Mouse (Mus musculus): Measurements from ENCODE around the gene Serpine1.

The Serpine1 gene

DNA sequence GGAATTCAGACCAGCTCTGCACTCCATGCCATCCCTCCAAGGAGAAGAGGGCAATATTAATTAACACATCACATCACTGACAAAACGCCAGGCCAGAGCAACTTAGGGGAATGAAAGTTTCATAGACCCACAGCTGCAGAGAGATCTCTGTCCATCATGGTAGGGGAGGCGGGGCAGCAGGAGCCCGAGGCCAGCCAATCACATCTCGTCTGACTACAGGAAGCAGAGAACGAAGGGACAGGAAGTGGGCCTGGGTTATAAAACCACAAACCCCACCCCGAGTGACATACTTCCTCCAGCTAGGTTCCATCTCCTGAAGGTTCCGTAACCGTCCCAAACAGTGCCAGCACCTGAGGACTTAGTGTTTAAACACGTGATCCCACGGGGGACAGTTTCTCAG is 23.1 kb upstream of the Serpine1 start:
- no peak for DNase-seq

DNA sequence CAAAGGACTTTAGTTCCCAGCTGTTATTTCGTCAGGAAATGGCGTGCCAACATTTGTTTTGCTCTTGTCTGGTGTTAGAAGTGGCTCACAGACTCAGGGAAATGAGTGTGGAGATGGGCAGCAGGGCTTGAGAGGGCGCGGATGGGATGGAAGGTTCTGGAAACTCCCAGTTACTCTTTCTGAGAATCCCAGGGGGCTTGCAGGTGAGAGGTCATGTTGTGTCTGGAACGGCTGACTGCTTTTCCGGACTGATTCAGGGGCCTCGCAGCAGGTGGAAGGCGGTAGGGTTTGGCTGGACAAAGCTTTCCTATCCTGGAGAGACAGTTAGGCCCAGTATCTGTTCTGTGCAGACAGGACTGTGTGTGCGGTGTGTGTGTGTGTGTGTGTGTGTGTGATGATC is 21.7 kb upstream of the Serpine1 start:
- peak; percentile 14 for DNase-seq

DNA sequence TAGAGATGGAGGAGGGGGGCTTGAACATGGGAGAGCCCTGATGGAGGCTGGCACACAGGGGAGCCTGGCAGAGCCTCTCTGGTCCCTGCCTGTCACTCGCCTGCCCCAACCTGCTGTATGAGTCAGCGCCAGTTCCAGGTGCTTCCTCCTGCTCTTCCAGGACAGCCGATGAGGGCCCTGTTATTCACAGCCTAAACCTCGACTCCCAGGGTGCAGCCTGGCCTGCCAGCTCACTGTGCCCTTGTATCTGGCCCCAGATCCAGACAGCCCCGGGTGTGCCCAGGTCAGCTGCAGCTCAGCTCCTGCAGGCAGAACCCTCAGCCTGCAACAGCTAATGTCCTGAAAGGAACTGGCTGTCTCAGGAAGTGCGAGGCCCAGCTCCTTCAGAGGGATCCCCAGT is 19.5 kb upstream of the Serpine1 start:
- no peak for DNase-seq

DNA sequence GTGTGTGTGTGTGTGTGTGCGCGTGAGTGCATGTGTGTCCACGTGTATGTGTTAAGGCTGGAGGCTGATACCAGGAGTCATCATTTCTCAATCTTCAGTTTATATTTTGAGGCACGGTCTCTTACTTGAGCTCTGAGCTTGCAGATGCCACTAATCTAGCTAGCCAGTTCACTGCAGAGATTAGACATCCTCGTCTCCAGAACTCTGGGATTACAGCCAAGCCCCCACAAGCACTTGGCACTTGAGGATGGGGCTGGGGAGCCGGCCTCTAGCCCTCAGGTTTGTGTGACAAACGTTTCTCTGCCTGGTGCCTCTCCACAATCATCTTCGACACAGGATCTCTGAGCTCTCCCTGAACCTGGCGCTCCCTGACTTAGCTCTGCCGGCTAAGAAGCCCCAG is 18.8 kb upstream of the Serpine1 start:
- DNase-seq, result no peak

DNA sequence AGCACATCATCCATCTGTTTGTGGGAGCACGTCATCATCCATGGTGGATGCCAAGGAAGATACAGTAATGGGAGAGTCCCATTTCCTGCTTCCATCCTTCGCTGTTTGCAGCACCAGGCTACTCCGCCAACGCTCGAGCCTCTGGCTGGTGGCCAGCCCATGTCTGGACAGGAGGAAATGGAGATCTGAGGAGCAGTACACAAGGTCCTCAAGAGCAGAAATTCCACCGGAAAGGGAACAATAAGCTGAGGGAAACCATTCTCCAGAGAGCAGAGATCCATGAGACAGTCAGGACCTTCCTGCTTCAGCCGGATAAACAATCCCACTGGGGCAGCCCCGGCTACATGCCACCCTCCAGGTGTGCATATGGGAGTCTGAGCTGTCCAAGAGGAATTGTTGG is 15.3 kb upstream of the Serpine1 start:
- no peak for DNase-seq

DNA sequence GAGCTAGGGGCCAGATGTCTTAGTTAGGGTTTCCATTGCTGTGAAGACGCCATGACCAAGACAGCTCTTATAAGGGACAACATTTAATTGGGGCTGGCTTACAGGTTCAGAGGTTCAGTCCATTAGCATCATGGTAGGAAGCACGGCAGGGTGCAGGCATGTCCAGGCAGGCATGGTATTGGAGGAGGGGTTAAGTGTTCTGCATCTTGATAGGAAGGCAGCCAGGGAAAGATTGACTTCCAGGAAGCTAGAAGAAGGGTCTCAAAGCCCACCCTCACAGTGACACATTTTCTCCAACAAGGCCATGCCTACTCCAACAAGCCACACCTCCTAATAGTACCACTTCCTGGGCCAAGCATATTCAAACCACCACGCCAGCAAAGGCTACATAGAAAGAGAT is 13.7 kb upstream of the Serpine1 start:
- no peak for DNase-seq

DNA sequence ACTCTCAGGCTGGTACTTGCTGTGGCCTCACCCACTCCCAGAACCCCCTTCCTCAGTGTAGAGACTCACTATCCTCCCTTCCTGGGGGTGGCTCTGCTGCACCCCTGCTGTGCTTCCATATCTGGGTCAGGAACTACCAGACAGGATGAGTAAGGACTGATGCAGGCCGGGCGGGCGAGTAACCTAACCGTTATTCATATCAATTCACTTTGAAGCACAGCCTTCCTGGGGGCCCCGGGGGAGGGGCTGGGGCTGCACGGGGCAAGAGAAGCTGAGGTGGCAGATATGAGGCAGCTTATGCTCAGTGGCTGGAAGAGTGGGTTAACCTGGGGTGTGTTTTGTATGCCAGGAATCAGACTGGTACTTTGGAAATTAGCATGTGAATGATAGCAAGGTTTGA is 13.0 kb upstream of the Serpine1 start:
- no peak for DNase-seq

DNA sequence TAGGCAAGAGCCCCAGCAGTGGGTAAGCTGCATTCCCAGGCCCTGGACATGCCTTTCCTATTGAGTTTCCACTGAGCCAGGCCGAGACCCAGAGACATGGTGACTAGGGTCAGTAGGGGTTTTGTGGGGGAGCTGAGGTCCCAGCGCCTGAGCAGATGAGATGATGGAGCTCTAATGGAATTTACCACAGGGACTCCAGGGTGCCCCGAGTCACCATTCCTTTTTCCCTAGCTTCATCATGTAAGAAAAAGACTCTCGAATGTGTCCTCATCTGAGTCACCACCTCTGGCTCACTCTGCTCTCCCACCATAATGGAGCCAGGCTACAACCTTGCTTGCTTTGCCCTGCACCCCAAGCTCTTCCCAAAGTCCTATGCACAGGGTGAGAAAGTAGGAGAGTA is 11.0 kb upstream of the Serpine1 start:
- DNase-seq, result no peak

DNA sequence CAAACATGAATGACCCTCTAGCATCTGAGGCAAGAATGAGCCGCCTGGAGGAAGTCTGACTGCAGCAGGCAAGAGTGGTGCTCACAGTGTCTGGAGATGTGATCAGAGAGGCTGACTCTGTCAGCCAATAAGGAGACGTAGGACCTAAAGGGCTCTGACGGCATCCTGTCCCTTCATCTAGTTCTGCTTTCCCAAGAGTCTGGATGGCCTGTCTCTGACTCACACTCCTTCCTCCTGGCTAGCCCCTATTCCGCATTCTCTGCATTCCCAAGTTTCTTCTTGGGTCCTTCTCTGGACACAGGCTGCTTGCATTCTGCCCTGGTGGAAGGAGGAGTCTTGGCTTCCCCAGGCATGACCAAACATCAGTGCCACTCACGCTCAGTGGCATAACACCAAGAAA is 7.8 kb upstream of the Serpine1 start:
- peak; percentile 12 for DNase-seq

DNA sequence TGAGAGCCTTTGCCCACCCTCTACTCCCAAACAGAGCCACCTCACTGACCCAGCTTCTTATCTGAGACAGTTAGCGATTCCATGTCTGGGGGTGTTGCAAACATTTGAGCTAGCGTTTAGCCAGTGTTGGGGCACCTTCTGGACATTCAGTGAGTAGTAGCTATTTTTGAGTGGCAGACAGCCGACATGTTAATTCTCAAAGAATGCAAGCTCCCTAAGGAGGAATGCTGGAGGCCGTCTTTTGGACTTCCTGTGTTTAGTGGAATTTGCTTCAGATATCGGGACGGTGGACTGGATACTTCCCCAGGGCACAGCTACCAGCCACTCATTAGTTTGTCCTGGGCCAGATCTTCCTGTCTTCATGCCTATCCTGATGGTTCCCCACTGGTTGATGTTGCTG is 6.5 kb upstream of the Serpine1 start:
- DNase-seq, result peak; percentile 12

DNA sequence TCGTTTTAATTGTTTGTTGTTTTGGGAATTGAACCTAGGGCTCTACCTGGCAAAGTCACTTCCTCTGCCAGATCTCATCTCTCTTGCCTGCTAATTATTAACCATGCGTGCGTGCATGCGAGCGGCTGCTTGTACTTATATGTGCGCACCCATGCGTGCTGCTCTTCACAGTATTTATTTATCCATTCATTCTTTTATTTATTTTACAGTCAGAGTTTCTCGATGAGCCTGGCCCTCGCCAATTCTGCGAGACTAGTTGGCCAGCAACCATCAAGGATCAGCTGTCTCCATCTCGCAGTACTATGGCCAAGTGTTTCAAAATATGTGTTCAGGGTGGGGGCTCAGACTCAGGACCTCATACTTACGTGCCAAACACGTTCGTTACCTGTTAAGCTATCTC is 6.0 kb upstream of the Serpine1 start:
- DNase-seq, result no peak

DNA sequence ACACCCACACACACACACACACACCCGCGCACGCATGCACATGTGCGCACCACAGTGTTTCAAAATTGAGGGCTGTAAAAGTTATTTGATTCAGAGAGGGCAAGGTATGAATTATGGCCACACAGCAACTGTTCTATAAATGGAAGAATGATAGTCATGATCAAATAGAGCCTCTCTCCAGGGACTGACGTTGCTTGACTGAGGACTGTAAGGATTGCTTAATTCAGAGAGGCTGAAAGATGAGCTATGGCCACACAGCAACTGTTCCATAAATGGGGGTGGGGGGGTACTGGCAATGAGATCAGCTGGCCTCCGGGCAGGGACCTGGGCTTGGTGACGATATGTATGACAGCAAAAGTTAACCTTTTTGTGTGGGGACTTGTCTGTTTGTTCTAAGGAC is 5.1 kb upstream of the Serpine1 start:
- no peak for DNase-seq

DNA sequence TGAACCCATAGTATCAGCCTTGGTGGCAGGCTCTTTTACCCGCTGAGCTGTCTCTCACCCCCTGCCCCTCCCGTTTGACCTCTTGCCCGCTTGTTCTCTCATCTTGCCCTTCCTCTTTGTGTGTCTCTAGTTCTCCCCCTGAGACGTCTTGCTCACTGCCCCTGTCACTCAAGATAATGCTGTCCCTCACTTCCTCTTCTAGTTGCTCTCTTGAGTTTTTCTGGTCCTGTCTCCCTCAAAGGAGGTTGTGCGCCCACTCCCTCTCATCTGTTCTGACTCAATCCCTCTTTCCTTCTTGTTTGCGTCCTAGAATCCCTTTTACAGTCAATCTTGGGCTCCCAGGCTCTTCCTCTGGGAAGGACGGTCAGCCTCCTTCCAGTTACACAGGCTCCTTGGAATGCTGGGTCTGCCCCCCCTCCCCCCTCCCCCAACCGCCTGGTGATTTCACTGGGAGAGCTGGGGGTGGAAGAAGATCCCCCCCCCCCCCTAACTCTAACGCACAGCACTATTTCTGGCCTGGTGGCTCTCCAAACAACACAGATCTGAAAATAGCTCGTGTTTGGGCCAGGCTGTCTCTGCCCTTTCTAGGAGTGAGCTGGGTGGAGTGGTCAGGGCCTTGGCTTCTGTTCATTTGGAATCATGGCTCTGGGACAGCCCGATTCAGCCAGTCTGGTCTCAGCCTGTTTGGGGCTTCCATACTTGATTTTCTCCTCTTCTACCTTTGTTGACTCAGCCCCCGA is 4.3 kb upstream of the Serpine1 start:
- peak; percentile 13 for DNase-seq

DNA sequence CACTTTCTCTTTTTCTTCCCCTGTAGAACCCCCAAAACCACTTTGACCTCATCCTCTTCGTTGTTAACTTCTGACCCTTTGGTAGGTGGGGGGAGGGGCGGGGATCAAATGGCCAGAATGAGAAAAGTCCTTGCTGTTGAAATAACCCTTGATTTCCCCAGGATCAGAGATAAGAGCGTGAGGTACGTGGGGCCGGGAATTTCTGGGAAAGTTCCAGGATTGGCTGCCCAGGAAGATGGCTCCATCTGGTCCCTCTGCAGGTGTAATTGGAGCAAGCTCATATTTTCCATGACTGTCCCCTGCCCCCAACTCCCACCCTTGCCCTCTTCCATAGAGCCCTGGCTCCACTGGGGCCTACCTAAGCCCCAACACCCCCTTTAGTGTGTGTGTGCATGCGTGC is 3.7 kb upstream of the Serpine1 start:
- no peak for DNase-seq

DNA sequence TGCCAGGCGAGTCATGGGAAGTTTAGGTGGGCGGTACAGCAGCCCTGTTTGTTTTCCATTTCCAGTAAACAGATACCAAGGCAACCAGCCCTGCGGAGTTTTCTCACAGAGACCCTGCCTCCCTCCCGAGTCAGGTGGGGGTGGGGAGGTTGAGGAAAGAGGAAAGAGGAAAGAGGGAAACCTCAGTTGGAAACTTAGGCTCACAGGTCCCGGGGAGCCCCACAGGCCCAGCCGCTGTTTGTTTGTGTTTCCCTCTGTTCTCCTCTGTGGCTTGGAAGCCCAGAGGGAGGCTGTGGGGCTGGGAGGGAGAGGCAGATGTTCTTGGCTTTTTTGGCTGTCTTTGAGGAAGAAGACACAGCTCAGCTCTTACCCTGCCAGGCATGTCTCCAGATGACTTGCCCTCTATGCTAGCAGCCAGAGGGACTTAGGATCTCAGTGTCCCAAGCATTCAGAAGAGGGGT is 2.2 kb upstream of the Serpine1 start:
- no peak for DNase-seq

DNA sequence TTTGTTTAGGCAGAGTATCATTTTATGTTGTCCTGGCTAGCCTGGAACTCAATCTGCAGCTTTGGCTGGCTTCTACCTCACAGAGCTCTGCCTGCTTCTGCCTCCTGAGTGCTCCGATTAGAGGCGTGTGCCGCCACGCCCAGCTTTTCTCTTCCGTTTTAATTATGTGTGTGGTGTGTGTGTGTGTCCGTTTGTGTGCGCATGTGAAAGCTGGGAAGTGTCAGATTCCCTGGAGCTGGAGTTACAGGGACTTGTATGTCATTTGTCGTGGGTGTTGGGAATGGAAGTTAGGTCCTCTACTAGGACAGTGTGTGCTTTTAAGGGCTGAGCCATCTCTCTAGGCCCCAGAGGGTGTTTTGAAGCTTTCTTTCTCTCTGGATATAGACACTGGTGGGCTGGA is 1.1 kb upstream of the Serpine1 start:
- DNase-seq, result no peak

DNA sequence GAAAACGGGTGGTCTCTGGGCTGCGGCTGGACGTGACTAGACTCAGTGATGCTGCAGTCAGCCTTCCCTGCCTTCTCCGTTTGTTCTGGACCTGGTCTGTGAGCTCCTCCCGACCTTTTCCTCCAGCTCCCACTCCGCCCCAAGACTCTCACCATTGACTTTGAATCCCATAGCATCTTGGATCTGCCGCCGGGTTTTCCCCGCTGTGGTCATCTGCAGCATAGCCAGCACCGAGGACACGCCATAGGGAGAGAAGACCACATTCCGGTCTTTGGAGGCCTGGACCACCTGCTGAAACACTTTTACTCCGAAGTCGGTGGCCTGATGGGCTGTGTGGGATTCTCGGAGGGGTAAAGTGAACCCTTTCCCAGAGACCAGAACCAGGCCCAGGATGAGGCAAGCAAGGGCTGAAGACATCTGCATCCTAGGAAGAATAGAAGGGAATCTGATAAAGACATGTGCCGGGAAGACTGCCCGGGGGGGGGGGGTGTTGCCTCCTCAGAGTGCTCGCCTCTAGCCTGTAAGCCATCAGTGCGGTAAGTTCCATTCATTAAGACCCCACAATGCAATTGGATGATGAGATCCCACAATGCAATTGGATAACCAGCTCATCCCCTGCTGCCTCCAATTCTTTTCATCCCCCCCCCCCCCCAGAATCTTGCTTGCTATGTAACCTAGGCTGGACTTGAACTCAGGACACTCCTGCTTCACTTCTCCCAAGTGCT is 1.0 kb downstream of the Serpine1 start:
- no peak for DNase-seq

DNA sequence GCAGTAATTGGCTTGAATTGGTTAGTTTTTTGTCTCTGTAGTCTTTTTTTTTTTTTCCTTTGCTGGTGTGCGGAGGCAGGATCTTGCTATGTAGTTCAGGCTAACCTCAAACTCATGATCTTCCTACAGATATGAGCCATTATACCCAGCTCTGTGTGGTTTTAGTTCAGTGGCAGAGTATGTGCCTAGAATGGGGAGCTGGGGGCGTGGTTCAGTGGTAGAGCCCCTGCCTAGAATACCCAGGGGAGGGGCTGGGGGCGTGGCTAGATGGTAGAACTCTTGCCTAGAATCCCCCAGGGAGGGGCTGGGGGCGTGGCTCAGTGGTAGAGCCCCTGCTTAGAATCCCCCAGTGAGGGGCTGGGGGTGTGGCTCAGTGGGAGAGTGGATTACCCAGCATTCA is 3.4 kb downstream of the Serpine1 start:
- no peak for DNase-seq

DNA sequence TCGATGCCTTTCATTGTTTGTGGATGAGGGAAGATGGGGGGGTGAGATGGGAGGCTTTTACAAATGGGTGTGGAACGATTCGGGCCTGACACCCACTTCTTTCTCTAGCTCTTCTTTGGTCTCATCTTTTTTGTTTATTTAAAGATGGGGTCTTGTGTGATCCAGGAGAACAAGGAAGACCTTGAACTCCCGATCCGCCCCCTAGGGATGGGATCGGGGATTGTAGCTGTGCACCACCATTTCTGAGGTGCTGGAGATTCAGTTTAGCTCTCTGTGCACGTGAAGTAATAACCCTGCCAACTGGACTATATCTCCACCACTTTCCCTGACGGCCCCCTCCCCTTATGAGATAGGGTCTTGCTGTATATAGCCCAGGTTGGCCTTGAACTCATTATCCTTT is 6.1 kb downstream of the Serpine1 start:
- no peak for DNase-seq

DNA sequence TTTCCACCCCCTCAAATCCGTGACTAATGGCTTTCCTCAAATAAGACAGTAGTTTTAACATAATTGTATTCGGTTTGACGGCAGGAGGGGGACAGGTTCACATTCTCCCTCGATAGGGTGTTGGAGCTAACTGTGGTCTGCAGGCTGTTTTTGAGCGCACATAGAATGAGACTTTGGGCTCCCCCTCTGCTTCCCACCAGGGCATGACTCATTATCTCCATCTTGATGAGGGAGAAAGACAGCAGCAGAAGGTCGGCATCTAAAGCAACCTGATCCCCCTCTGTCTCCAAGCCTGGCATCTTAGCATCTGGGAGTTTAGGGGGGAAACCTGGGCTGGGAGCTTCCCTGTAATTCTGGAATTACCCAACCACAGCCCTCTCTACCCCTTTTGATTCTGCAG is 6.6 kb downstream of the Serpine1 start:
- no peak for DNase-seq

DNA sequence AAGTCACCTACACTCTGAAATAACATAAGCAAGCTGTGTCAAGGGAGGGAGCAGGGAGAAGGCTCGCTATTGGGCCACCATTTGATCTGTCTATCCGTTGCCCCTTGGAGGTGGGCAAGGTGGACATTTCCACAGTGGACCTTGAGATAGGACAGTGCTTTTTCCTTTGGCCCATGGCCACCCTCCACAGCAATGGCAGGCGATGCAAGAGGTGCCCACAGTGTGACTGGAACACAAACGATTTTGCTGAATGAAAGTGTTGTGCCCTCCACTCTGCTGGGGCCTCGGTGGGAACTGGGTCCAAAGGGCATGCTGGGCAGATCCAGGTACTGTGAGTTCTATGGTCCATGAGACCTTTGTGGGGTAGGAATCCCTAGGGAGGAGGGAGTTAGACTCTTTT is 9.5 kb downstream of the Serpine1 start:
- DNase-seq, result no peak

DNA sequence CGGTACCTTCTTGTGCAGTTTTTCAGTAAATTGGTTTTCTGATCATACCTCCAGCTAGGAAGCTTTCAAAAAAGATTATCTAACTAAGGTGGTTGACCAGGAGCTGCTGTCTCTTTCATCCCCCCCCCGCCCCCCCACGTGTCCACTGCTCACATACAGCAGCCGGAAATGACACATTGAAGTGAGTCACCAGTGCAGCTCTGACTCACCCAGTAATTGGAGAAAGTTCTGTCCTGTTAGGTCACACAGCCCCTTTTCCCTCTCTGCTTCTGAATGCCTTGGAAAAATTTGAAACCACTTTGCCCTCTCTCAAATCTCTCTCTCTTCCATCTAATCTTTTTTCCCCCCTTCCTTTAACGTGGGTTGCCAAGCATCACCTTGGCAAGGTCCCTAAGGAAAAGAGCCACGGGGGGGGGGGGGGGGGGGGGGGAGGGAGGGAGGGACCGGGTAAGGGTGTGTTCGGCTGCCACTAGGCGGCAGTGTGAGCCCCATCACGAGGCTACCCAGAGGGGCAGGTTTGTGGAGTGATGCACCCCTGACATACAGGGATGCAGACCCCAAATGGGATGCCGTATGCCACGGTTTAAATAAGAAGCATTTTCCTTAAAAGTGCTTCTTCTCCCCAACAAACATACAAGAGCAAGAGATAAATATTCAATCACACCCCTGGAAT is 10.1 kb downstream of the Serpine1 start:
- peak; percentile 56 for DNase-seq

DNA sequence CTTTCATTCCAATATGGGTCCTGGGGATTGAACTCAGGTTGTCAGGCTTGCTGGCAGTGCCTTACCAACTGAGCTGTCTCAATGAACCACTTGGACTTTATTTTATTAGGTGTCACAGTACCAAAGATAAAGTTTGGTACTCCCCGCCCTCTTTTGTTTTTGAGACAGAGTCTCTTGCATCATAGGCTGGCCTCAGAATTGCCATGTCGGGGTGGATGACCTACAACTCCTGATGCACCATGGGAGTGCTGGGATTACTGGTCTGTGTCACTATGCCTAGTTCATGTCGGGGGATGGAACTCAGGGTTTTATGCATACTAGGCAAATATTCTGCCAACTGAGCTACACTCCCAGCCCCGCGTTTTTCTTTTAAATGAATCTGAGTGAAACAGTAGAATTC is 17.2 kb downstream of the Serpine1 start:
- no peak for DNase-seq

DNA sequence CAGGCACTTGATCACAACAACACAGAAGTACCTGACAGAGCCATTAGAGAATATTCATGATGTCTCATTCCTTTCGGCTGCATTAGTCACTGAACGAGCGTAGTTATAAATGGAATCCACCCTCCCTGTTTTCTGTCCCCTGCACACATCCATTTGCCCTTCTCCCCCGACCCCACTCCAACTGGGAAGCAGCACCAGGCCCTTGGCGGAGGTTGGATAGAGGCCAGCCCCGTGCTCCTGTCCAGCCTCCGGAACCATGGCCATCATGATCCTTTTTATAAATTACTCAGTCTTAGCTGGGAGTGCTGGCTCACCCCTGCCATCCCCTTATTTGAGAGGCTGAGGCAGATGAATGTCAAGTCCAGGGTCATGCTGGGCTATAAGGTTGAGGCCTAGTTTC is 17.8 kb downstream of the Serpine1 start:
- no peak for DNase-seq
